Mouse (Mus musculus) adrenal gland, postnatal 10 days (tissue): Measurements from ENCODE around the gene Cend1. TPM values are rescaled to one million over a fixed set of nuclear protein-coding genes. Genes with fewer than 3 reads are reported as not detected.

ENCODE experiments used
- DNase-seq: peaks from one replicate; pipeline ENCODE4 v3.0.0; 2021; ENCODE audit warnings: mixed read lengths
- total RNA-seq, 2 experiments: library from RNA; stranded (reverse); gene quantifications; 2 replicates each; pipeline ENCODE4 v1.2.3; 2021

Gene Cend1
- total RNA-seq, 2 experiments from 2014 or later, result 2.5 to 6.4 TPM

- peak; percentile 98 for DNase-seq
Observed at GRCm38 (mm10) chr7:141391625-141392551, 37.4 kb downstream of the Cend1 start, which contains the start of gene Taldo1. Taldo1 (plus strand) TSS chr7:141392199.

DNA sequence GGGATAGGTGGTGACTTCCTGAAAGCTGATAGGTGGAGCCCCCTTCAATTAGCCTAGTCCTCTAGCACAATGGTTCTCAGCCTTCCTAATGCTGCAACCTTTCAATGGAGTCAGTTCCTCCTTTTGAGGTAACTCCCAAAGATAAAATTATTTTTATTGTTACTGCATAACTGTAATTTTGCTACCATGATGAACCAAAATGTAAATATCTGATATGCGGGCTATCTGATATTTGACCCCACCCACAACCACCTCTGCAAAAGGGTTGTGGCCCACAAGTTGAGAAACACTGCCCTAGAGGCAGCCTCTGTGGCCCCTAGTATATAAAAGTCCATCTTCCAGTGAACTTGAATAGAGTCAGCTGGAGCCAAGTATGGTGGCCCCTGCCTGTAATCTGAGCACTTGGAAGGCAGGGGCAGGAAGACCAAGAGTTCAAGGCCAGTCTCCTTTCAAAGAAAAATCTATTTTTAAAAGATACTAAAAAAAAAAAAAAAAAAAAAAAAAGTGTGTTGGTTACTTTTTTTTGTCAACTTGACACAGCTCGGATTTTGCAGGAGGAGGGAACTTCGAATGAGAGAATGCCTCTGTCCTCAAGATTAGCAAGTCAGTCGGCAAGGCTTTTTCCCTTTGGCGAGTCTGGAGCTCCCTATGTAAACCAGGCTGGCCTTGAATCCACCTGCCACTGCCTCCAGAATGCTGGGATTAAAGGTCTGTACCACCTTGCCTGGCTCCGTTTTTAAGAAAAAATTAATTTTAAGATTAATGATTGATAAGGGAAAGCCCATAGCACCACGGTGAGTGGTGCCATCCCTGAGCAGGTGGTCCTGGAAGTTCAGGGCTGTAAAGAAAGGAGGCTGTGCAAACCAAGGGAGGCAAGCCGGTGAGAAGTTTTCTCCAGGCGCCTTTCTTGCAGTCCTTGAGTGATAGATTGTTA is 38.7 kb downstream of the Cend1 start:
- DNase-seq, result no peak

DNA sequence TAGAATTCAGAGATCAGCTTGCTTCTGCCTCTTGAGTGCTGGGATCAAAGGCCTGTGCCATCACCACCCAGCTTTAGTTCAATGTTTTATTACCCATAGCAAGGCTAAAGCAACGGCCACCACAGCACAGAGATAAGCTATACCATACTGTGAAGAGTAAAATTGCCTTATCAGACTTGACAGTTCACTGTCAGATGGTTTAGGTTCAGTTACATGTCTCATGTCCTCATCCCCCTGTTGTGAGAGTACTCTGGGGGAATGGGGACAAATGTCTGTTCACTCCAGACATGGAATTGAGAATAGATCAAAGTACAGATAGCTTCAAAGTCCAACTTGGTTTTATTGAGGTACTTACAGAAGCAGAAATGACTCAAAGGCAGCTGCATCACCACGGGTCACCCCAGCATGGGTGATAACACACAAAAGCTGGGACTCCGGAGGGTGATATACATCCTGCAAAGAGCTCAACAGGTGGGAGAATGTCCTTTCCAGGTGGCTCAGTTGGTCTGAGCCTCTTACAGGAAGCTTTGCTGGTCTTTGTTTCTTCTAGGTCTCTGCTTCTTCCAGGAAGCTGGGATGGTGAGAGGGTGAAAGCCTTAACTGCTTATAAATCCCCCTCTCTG is 40.7 kb downstream of the Cend1 start:
- no peak for DNase-seq

GRCm38 (mm10) chr7:141387807-141388486 is 41.3 kb downstream of the Cend1 start:
- DNase-seq, result no peak

GRCm38 (mm10) chr7:141381068-141381835 is 48.0 kb downstream of the Cend1 start:
- peak; percentile 56 for DNase-seq

GRCm38 (mm10) chr7:141379584-141379983 is 49.7 kb downstream of the Cend1 start:
- DNase-seq, result no peak

Other genes starting within 250 kb of the Cend1 start
- 10 to 100 TPM; 87.8 to 91.9 TPM for gene Hras, start 235.5 kb downstream of the Cend1 start, total RNA-seq
- 1 to 10 TPM; 6.8 to 8.6 TPM for gene Lrrc56, start 235.3 kb downstream of the Cend1 start, total RNA-seq
- under 1 TPM; 0.27 to 0.55 TPM for gene Lmntd2, start 215.4 kb downstream of the Cend1 start, total RNA-seq
- gene Rassf7, start 213.6 kb downstream of the Cend1 start, total RNA-seq, result 1 to 10 TPM; 6.5 to 7.8 TPM
- gene Phrf1, start 200.7 kb downstream of the Cend1 start, total RNA-seq, result 10 to 100 TPM; 69.9 to 75.3 TPM
- 1 to 10 TPM; 3.7 to 4.8 TPM for gene Irf7, start 163.0 kb downstream of the Cend1 start, total RNA-seq
- 1 to 10 TPM; 5.6 to 6.9 TPM for gene Cdhr5, start 152.7 kb downstream of the Cend1 start, total RNA-seq
- 1 to 10 TPM; 2.8 to 3.2 TPM for gene Sct, start 150.4 kb downstream of the Cend1 start, total RNA-seq
- under 1 TPM in 1 of 2 experiments, not detected in 1; 0.36 TPM for gene Drd4, start 137.5 kb downstream of the Cend1 start, total RNA-seq
- 10 to 100 TPM; 39.9 to 59.2 TPM for gene Deaf1, start 101.8 kb downstream of the Cend1 start, total RNA-seq
- gene Tmem80, start 101.8 kb downstream of the Cend1 start, total RNA-seq, result 10 to 100 TPM; 22.1 to 31.6 TPM
- 1 to 10 TPM; 4.6 to 7.1 TPM for gene Eps8l2, start 90.6 kb downstream of the Cend1 start, total RNA-seq
- 100 to 1,000 TPM; 466 to 479 TPM for gene Taldo1, start 37.3 kb downstream of the Cend1 start, total RNA-seq
- 10 to 100 TPM; 26.2 to 39.2 TPM for gene Gatd1, start 15.4 kb downstream of the Cend1 start, total RNA-seq
- gene Slc25a22, start 8.4 kb upstream of the Cend1 start, total RNA-seq, result 10 to 100 TPM; 60.2 to 74.3 TPM
- 1 to 10 TPM; 2.4 to 7.3 TPM for gene Pidd1, start 14.5 kb upstream of the Cend1 start, total RNA-seq
- gene Rplp2, start 17.9 kb upstream of the Cend1 start, total RNA-seq, result 1,000 to 10,000 TPM; 1,282 to 1,421 TPM
- 1,000 to 10,000 TPM; 1,181 to 1,292 TPM for gene Pnpla2, start 25.7 kb upstream of the Cend1 start, total RNA-seq
- gene Cracr2b, start 31.6 kb upstream of the Cend1 start, total RNA-seq, result 10 to 100 TPM; 16.8 to 19.6 TPM
- 100 to 1,000 TPM; 184 to 198 TPM for gene Cd151, start 37.9 kb upstream of the Cend1 start, total RNA-seq
- 10 to 100 TPM; 58.3 to 59.7 TPM for gene Polr2l, start 45.6 kb upstream of the Cend1 start, total RNA-seq
- gene Tspan4, start 45.7 kb upstream of the Cend1 start, total RNA-seq, result 10 to 100 TPM; 53.8 to 57.1 TPM
- 10 to 100 TPM; 45.6 to 54.2 TPM for gene Chid1, start 110.4 kb upstream of the Cend1 start, total RNA-seq
- 10 to 100 TPM; 68.5 to 70.2 TPM for gene Ap2a2, start 132.7 kb upstream of the Cend1 start, total RNA-seq
- gene Muc6, start 225.8 kb upstream of the Cend1 start, total RNA-seq, result under 1 TPM in 1 of 2 experiments, not detected in 1; 0.06 TPM